Mouse (Mus musculus) liver, embryonic 14.5 days (tissue): ENCODE measurements at regions not wholly inside any gene's neighbourhood (a gene's known extent, or its start where the extent isn't known, plus 50 kb on each side); places are given as distances from the start of the nearest gene placed in this dataset.

Source experiments
- CTCF ChIP-seq: IDR thresholded peaks from 2 replicates; pipeline ENCODE4 v1.5.1; 2016; ENCODE audit warnings: antibody characterized with exemption, low read depth, control low read depth
- EP300 ChIP-seq: IDR thresholded peaks from 2 replicates; pipeline ENCODE4 v1.6.1; 2016; ENCODE audit warnings: antibody characterized with exemption, low read depth

DNA sequence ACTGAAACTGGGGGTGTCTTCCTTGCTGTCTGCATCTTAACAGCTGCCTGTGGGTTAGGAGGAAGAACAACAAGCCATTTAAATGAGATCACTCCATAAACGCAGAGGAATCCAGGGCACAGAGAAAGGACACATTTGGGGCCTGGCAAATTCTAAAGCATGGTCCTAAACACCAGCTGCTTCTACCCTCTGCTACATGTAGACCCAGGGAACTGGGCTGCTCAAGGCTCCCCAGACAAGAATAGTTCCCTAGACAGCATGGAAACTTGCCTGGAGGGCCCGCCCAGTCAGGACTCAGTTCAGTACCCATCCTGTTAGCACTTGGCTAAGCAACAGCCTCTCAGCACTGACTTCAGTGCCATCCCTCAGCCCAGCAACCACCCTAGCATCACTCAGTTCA lies 115.2 kb upstream of the Irf2bp2 start:
- TF ChIP-seq CTCF: no peak
- TF ChIP-seq EP300: no peak
